Mouse (Mus musculus) cortical plate, adult 2 months (tissue): Measurements from ENCODE around the gene Gm17334. TPM values are rescaled to one million over a fixed set of nuclear protein-coding genes. Genes with fewer than 3 reads are reported as not detected.

Source experiments
- H3K27ac ChIP-seq: fragments of 200-500 bp; 2 replicates; pipeline ENCODE4 v1.5.1; 2012; ENCODE audit warnings: low read length, control low read depth, inconsistent platforms; ENCODE audit not compliant: insufficient read depth
- H3K4me1 ChIP-seq: fragments of 200-500 bp; 2 replicates; pipeline ENCODE4 v1.6.1; 2011; ENCODE audit warnings: low read length; ENCODE audit not compliant: control insufficient read depth, insufficient read depth
- H3K4me3 ChIP-seq: fragments of 200-500 bp; 2 replicates; pipeline ENCODE4 v1.5.1; 2011; ENCODE audit warnings: mild to moderate bottlenecking, low read length, control low read depth; ENCODE audit not compliant: insufficient read depth
- CTCF ChIP-seq: fragments of 200-500 bp; IDR thresholded peaks from 2 replicates; pipeline ENCODE4 v1.5.1; 2011; ENCODE audit warnings: mild to moderate bottlenecking, control low read depth, low read length; ENCODE audit not compliant: insufficient read depth; ENCODE audit errors: extremely low read depth
- POLR2A ChIP-seq: fragments of 200-500 bp; IDR thresholded peaks from 2 replicates; pipeline ENCODE4 v1.6.1; 2011; ENCODE audit warnings: mild to moderate bottlenecking, low read length, control low read depth; ENCODE audit not compliant: insufficient read depth; ENCODE audit errors: extremely low read depth
- polyA plus RNA-seq: library from polyadenylated mRNA; depleted of rRNA; stranded (reverse); fragments of >200 nt; gene quantifications from 2 replicates; pipeline ENCODE4 v1.2.3, GENCODE M21; 2012; rRNA removed

Gene Gm17334
- polyA plus RNA-seq, 1 experiment, result 1.4 TPM

DNA sequence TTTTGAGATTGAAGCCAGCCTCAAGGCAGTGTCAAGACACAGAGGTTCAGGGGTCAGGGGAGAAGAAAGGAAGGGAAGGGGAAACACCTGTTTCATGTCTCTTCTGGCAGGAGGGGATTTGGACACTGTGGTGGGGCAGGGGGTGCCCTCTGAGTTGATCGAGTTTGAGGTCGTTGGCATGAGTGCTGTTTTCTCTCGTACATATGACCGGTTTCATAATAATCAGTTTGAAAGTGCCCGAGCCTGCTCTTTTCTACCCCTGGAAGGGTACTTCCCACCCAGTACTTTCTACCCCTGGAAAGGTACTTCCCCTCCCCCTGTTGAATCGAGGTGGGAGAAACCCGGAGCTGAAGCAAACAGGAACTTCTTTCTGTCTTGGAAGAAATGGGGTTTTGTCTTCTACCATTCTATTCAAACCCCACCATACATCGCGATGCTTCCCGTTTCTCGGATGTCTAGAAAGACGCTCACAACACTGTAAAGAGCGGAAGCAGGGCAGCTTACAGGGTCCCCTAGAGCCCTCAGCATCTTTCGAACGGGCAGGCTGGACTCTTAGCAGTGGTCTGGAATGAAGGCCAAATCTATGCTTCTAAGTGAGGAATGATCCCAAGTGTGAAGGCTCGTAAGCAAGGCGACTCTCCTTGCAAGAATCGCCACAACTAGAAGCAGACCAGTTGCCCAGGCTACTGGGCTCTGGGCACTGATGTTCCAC, 37.9 kb downstream of the Gm17334 start:
- Histone ChIP-seq H3K27ac (no peak overlapping the region), H3K4me3 (no peak overlapping the region), H3K4me1 (no peaks in the 10 kb centered on the region)
- TF ChIP-seq POLR2A (no peak), CTCF (no peak)

DNA sequence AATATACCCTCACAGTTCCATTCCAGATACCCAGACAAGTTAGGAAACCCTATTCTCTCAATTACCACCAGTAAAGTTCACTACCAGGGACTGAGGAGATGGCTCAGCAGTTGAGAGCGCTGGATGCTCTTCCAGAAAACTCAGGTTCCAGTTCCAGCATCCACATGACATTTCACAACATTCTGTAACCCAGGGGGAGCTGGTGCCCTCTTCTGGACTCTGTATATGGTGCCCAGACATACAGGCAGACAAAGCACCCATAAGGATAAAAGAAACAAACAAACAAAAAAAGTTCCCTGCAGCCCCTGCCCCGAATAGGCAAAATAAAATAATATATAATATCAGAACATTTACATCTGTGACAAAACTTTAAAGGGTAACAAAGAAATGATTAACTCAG, 38.6 kb downstream of the Gm17334 start:
- TF ChIP-seq CTCF, result no peak
- no peak for TF ChIP-seq POLR2A
- no peak overlapping the region for H3K27ac ChIP-seq
- no peak overlapping the region for H3K4me3 ChIP-seq
- no peaks in the 10 kb centered on the region for H3K4me1 ChIP-seq

DNA sequence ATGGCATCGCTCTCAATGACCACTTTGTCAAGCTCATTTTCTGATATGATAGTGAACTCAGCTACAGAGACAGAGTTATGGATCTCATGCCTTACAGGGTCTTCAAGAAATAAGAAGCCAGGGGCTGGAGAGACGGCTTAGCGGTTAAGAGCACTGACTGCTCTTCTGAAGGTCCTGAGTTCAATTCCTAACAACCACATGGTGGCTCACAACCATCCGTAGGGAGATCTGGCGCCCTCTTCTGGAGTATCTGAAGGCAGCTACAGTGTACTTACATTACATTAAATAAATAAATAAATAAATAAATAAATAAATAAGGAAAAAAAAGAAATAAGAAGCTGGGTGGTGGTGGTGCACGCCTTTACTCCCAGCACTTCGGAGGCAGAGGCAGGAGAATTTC, 39.2 kb downstream of the Gm17334 start:
- no peaks in the 10 kb centered on the region for H3K4me1 ChIP-seq
- no peak overlapping the region for H3K4me3 ChIP-seq
- no peak for TF ChIP-seq CTCF
- no peak for TF ChIP-seq POLR2A
- H3K27ac ChIP-seq, result no peak overlapping the region

DNA sequence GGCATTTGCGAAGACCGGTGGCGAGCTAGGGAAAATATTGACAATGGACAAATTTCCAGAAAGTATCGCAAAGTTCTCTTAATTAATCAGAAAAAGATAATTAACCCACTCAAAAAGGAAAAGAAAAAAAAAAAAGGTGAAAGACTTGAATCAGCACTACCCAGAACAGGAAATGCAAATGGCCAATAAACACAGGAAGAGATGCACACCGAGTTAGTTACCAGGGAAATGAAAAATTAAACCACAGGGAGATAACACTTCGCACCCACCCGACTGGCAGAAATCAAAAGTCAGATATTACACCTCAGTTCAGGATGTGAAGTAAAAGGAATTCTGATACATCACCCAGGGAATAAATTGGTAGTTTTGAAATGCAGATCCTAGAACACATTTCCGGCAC, 40.7 kb downstream of the Gm17334 start:
- Histone ChIP-seq H3K27ac (no peak overlapping the region), H3K4me3 (no peak overlapping the region), H3K4me1 (no peaks in the 10 kb centered on the region)
- TF ChIP-seq POLR2A (no peak), CTCF (no peak)

DNA sequence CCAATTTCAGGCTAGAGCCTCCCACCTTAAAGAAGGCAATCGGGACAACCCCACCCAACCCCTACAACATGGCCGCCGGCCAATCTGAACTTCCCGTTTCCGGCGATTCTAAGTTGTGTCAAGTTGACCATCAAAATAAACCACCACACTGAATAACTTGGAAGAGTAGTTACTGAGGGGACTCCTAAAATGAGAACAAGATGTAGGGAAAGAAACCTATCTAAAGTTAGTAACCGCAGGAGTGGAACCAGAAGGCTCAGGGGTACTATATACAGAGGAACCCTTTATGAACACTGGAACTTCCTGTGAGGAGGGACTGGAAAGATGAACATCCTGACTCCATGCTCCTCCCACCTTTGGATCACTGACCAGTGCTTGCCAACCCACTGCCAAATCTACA, 41.5 kb downstream of the Gm17334 start:
- no peaks in the 10 kb centered on the region for H3K4me1 ChIP-seq
- no peak overlapping the region for H3K4me3 ChIP-seq
- no peak for TF ChIP-seq CTCF
- H3K27ac ChIP-seq, result no peak overlapping the region

Other genes starting within 250 kb of the Gm17334 start
- gene Kif3a, start 205.8 kb downstream of the Gm17334 start, polyA plus RNA-seq, result 98.7 and 107 TPM in 2 replicates
- not detected in 2 replicates for gene Il4, start 154.5 kb downstream of the Gm17334 start, polyA plus RNA-seq
- not detected in 2 replicates for gene Il13, start 138.5 kb downstream of the Gm17334 start, polyA plus RNA-seq
- gene Rad50, start 65.9 kb downstream of the Gm17334 start, polyA plus RNA-seq, result 6.1 and 6.8 TPM in 2 replicates
- gene Il5, start 52.4 kb downstream of the Gm17334 start, polyA plus RNA-seq, result 0.15 and 0.34 TPM in 2 replicates
- gene Irf1, start 3.2 kb downstream of the Gm17334 start, polyA plus RNA-seq, result 10.9 and 13.8 TPM in 2 replicates
- 3.7 and 5.5 TPM in 2 replicates for gene Gm12216, start 86.1 kb upstream of the Gm17334 start, polyA plus RNA-seq
- gene Slc22a5, start 118.5 kb upstream of the Gm17334 start, polyA plus RNA-seq, result 15.0 and 15.1 TPM in 2 replicates
- gene Slc22a21, start 207.1 kb upstream of the Gm17334 start, polyA plus RNA-seq, result 2.6 and 2.9 TPM in 2 replicates